Mouse (Mus musculus): ENCODE measurements around the gene Gm9903. TPM values are rescaled to one million over a fixed set of nuclear protein-coding genes. Genes with fewer than 3 reads are reported as not detected.

Gene Gm9903
- polyA plus RNA-seq, 1 experiment, result 0.18 TPM

GRCm38 (mm10) chr5:33605314-33605713 is 24.4 kb upstream of the Gm9903 start:
- H3K79me2 ChIP-seq (ENCODE audit: control insufficient read depth, insufficient read depth), result no peaks in the 10 kb centered on the region
- no peak overlapping the region for H3K4me3 ChIP-seq (ENCODE audit: insufficient read depth, poor library complexity, severe bottlenecking)
- no peaks in the 10 kb centered on the region for H3K27me3 ChIP-seq (ENCODE audit: control insufficient read depth, insufficient read depth, insufficient read length)
- peaks cover 22% of the 10 kb centered on the region for H3K36me3 ChIP-seq (ENCODE audit: control insufficient read depth, insufficient read depth)
- TF ChIP-seq USF1 (IDR thresholded peaks at IDR 0.05; ENCODE audit: low read depth) (no peak), MAX (IDR thresholded peaks at IDR 0.05) (no peak), CTCF (IDR thresholded peaks at IDR 0.05; ENCODE audit: control insufficient read depth, insufficient read depth, insufficient read length) (no peak), CEBPB (IDR thresholded peaks at IDR 0.05; ENCODE audit: low read depth) (no peak), MYOG (IDR thresholded peaks at IDR 0.05; ENCODE audit: control insufficient read depth, extremely low read depth, insufficient read length) (no peak), FOSL1 (IDR thresholded peaks at IDR 0.05; ENCODE audit: insufficient read depth, low read length, poor library complexity, severe bottlenecking) (no peak), MYOD1 (IDR thresholded peaks at IDR 0.05; ENCODE audit: control insufficient read depth, insufficient read length, low read depth) (no peak)
- peaks cover 2% of the 10 kb centered on the region for H3K79me3 ChIP-seq (ENCODE audit: low read depth)
- H3ac ChIP-seq (ENCODE audit: control insufficient read depth, insufficient read length, low read depth), result no peak overlapping the region

- TF ChIP-seq USF1 (IDR thresholded peaks at IDR 0.05; ENCODE audit: low read depth) (no peak), CTCF (IDR thresholded peaks at IDR 0.05; ENCODE audit: control insufficient read depth, insufficient read depth, insufficient read length) (no peak), MYOG (IDR thresholded peaks at IDR 0.05; ENCODE audit: control insufficient read depth, extremely low read depth, insufficient read length) (no peak), FOSL1 (IDR thresholded peaks at IDR 0.05; ENCODE audit: insufficient read depth, low read length, poor library complexity, severe bottlenecking) (no peak), CEBPB (IDR thresholded peaks at IDR 0.05; ENCODE audit: low read depth) (no peak)
- Histone ChIP-seq H3K4me3 (ENCODE audit: insufficient read depth, poor library complexity, severe bottlenecking) (no peak overlapping the region), H3ac (ENCODE audit: control insufficient read depth, insufficient read length, low read depth) (no peak overlapping the region), H3K36me3 (ENCODE audit: control insufficient read depth, insufficient read depth) (peaks cover 21% of the 10 kb centered on the region), H3K27me3 (ENCODE audit: control insufficient read depth, insufficient read depth, insufficient read length) (no peaks in the 10 kb centered on the region), H3K79me2 (ENCODE audit: control insufficient read depth, insufficient read depth) (no peaks in the 10 kb centered on the region), H3K79me3 (ENCODE audit: low read depth) (peaks cover 2% of the 10 kb centered on the region)
Observed at GRCm38 (mm10) chr5:33606631-33607030, 23.1 kb upstream of the Gm9903 start.

- peaks cover 17% of the 10 kb centered on the region for H3K36me3 ChIP-seq (ENCODE audit: control insufficient read depth, insufficient read depth)
- no peak overlapping the region for H3K4me3 ChIP-seq (ENCODE audit: insufficient read depth, poor library complexity, severe bottlenecking)
- H3ac ChIP-seq (ENCODE audit: control insufficient read depth, insufficient read length, low read depth), result no peak overlapping the region
- H3K79me3 ChIP-seq (ENCODE audit: low read depth), result peaks cover 2% of the 10 kb centered on the region
- TF ChIP-seq FOSL1 (IDR thresholded peaks at IDR 0.05; ENCODE audit: insufficient read depth, low read length, poor library complexity, severe bottlenecking) (no peak), MYOG (IDR thresholded peaks at IDR 0.05; ENCODE audit: control insufficient read depth, extremely low read depth, insufficient read length) (no peak)
- no peaks in the 10 kb centered on the region for H3K79me2 ChIP-seq (ENCODE audit: control insufficient read depth, insufficient read depth)
- H3K27me3 ChIP-seq (ENCODE audit: control insufficient read depth, insufficient read depth, insufficient read length), result no peaks in the 10 kb centered on the region
Observed at GRCm38 (mm10) chr5:33607434-33607833, 22.3 kb upstream of the Gm9903 start.

GRCm38 (mm10) chr5:33609226-33609625 is 20.5 kb upstream of the Gm9903 start:
- Histone ChIP-seq H3K4me3 (ENCODE audit: insufficient read depth, poor library complexity, severe bottlenecking) (no peak overlapping the region), H3K79me2 (ENCODE audit: control insufficient read depth, insufficient read depth) (no peaks in the 10 kb centered on the region), H3K36me3 (ENCODE audit: control insufficient read depth, insufficient read depth) (peaks cover 16% of the 10 kb centered on the region), H3K79me3 (ENCODE audit: low read depth) (no peaks in the 10 kb centered on the region), H3K27me3 (ENCODE audit: control insufficient read depth, insufficient read depth, insufficient read length) (no peaks in the 10 kb centered on the region), H3ac (ENCODE audit: control insufficient read depth, insufficient read length, low read depth) (no peak overlapping the region)
- TF ChIP-seq MYOG (IDR thresholded peaks at IDR 0.05; ENCODE audit: control insufficient read depth, extremely low read depth, insufficient read length), result no peak
- no peak for TF ChIP-seq CTCF (IDR thresholded peaks at IDR 0.05; ENCODE audit: control insufficient read depth, insufficient read depth, insufficient read length)
- TF ChIP-seq USF1 (IDR thresholded peaks at IDR 0.05; ENCODE audit: low read depth), result no peak
- no peak for TF ChIP-seq MYOD1 (IDR thresholded peaks at IDR 0.05; ENCODE audit: control insufficient read depth, insufficient read length, low read depth)
- TF ChIP-seq FOSL1 (IDR thresholded peaks at IDR 0.05; ENCODE audit: insufficient read depth, low read length, poor library complexity, severe bottlenecking), result no peak
- no peak for TF ChIP-seq MAX (IDR thresholded peaks at IDR 0.05)
- TF ChIP-seq CEBPB (IDR thresholded peaks at IDR 0.05; ENCODE audit: low read depth), result no peak

- peaks cover 10% of the 10 kb centered on the region for H3K36me3 ChIP-seq (ENCODE audit: control insufficient read depth, insufficient read depth)
- H3ac ChIP-seq (ENCODE audit: control insufficient read depth, insufficient read length, low read depth), result no peak overlapping the region
- no peak overlapping the region for H3K4me3 ChIP-seq (ENCODE audit: insufficient read depth, poor library complexity, severe bottlenecking)
- TF ChIP-seq USF1 (IDR thresholded peaks at IDR 0.05; ENCODE audit: low read depth) (no peak), MAX (IDR thresholded peaks at IDR 0.05) (no peak), CTCF (IDR thresholded peaks at IDR 0.05; ENCODE audit: control insufficient read depth, insufficient read depth, insufficient read length) (no peak), MYOG (IDR thresholded peaks at IDR 0.05; ENCODE audit: control insufficient read depth, extremely low read depth, insufficient read length) (no peak), MYOD1 (IDR thresholded peaks at IDR 0.05; ENCODE audit: control insufficient read depth, insufficient read length, low read depth) (no peak), FOSL1 (IDR thresholded peaks at IDR 0.05; ENCODE audit: insufficient read depth, low read length, poor library complexity, severe bottlenecking) (no peak), CEBPB (IDR thresholded peaks at IDR 0.05; ENCODE audit: low read depth) (no peak)
- no peaks in the 10 kb centered on the region for H3K27me3 ChIP-seq (ENCODE audit: control insufficient read depth, insufficient read depth, insufficient read length)
- H3K79me3 ChIP-seq (ENCODE audit: low read depth), result peaks cover 2% of the 10 kb centered on the region
- H3K79me2 ChIP-seq (ENCODE audit: control insufficient read depth, insufficient read depth), result peaks cover 18% of the 10 kb centered on the region
Observed at GRCm38 (mm10) chr5:33611795-33612194, 17.9 kb upstream of the Gm9903 start.

GRCm38 (mm10) chr5:33614391-33614790 is 15.3 kb upstream of the Gm9903 start:
- Histone ChIP-seq H3K27me3 (ENCODE audit: control insufficient read depth, insufficient read depth, insufficient read length) (no peaks in the 10 kb centered on the region), H3K36me3 (ENCODE audit: control insufficient read depth, insufficient read depth) (peaks cover 10% of the 10 kb centered on the region), H3K79me3 (ENCODE audit: low read depth) (peaks cover 17% of the 10 kb centered on the region), H3K79me2 (ENCODE audit: control insufficient read depth, insufficient read depth) (peaks cover 40% of the 10 kb centered on the region), H3ac (ENCODE audit: control insufficient read depth, insufficient read length, low read depth) (no peak overlapping the region), H3K4me3 (ENCODE audit: insufficient read depth, poor library complexity, severe bottlenecking) (no peak overlapping the region)
- TF ChIP-seq USF1 (IDR thresholded peaks at IDR 0.05; ENCODE audit: low read depth), result no peak
- no peak for TF ChIP-seq FOSL1 (IDR thresholded peaks at IDR 0.05; ENCODE audit: insufficient read depth, low read length, poor library complexity, severe bottlenecking)
- TF ChIP-seq MYOG (IDR thresholded peaks at IDR 0.05; ENCODE audit: control insufficient read depth, extremely low read depth, insufficient read length), result no peak
- no peak for TF ChIP-seq CEBPB (IDR thresholded peaks at IDR 0.05; ENCODE audit: low read depth)
- no peak for TF ChIP-seq MAX (IDR thresholded peaks at IDR 0.05)
- TF ChIP-seq CTCF (IDR thresholded peaks at IDR 0.05; ENCODE audit: control insufficient read depth, insufficient read depth, insufficient read length), result no peak
- TF ChIP-seq MYOD1 (IDR thresholded peaks at IDR 0.05; ENCODE audit: control insufficient read depth, insufficient read length, low read depth), result no peak

Measured in C2C12 (cell line).